Mouse (Mus musculus): ENCODE measurements around the gene Xaf1.

- TF ChIP-seq CTCF (IDR thresholded peaks at IDR 0.05; ENCODE audit: control insufficient read depth, insufficient read depth, insufficient replicate concordance, low read depth, low read length) (no peak), POLR2A (IDR thresholded peaks at IDR 0.05; ENCODE audit: control insufficient read depth, low read depth, low read length) (no peak)
Observed at GRCm38 (mm10) chr11:72318026-72318425, 16.6 kb downstream of the Xaf1 start.
